Mouse (Mus musculus): ENCODE data around the gene Brd2. TPM values are rescaled to one million over a fixed set of nuclear protein-coding genes. Genes with fewer than 3 reads are reported as not detected.

The Brd2 gene
- polyA plus RNA-seq, 1 experiment from 2014 or later = 117 TPM

DNA sequence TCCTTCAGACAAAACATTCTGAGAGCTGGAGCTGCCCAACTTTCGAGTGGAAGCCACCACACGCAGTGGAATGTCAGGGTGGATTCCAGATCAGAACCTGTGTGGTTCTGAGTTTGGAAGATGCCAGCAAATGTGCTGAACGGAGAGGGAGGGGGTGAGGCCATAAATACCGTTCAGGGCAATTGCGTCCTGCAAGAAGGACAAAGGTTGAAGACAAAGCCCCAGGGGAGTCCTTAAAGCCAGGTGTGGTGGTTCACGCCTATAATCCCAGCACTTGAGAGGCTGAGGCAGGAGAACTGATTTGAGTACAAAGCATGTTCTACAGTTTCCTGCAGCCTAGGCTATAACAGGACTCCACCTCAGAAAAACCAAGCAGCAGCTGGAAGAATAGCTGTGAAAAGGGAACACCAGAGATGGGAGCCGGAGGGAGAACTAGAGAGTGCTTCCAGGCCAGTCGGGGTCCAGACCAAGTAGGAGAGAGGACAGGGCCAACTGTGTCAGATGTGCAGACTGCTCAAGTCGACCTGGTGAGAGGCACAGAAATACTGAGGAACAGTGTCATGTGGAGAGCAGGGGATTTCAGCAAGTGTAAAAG is 4.5 kb upstream of the Brd2 start:
- Histone ChIP-seq H3K4me3 (ENCODE audit: low read length) (no peak overlapping the region), H3K4me1 (ENCODE audit: insufficient read depth, low read length) (peaks cover 47% of the 10 kb centered on the region), H3K27me3 (ENCODE audit: insufficient read depth, low read length) (no peaks in the 10 kb centered on the region), H3K9ac (replicated peaks; ENCODE audit: low read length) (0 out of 2 replicates have a peak overlapping the region, but pooled peaks have one; percentile 3), H3K36me3 (ENCODE audit: insufficient read depth, low read length) (no peaks in the 10 kb centered on the region), H3K27ac (ENCODE audit: low read length) (peak overlapping the region; percentile 20; the same call in 1 of the 2 replicates), H3K9me3 (ENCODE audit: low read length) (no peaks in the 10 kb centered on the region), H3K4me2 (replicated peaks; ENCODE audit: low read depth, low read length) (no peak overlapping the region)
- 40% methylated on average over 9 of the region's 9 CpGs for WGBS
- no peak for ATAC-seq (ENCODE audit: low FRiP score, low TSS enrichment)

DNA sequence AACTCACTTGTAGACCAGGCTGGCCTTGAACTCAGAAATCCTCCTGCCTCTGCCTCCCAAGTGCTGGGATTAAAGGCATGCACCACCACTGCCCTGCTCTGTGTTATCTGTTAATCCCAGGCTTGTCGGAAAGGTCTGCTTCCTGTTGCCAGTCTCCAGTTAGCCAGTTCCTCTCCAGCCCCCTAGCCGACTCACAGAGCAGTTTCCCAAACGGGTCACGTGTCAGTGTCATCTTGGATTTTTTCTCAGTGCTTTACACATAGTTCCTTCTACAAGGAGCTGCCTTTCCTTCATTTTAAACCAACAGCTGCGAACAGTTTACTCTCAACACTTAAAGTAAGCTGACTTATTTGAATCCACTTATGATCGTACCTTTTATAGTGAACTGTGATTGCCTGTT is 2.2 kb upstream of the Brd2 start:
- Histone ChIP-seq H3K4me1 (ENCODE audit: insufficient read depth, low read length) (peaks cover 47% of the 10 kb centered on the region), H3K27me3 (ENCODE audit: insufficient read depth, low read length) (no peaks in the 10 kb centered on the region), H3K9ac (replicated peaks; ENCODE audit: low read length) (no peak overlapping the region), H3K27ac (ENCODE audit: low read length) (no peak overlapping the region), H3K36me3 (ENCODE audit: insufficient read depth, low read length) (no peaks in the 10 kb centered on the region), H3K9me3 (ENCODE audit: low read length) (no peaks in the 10 kb centered on the region), H3K4me2 (replicated peaks; ENCODE audit: low read depth, low read length) (peak overlapping the region; percentile 3; the same call in 1 of the 2 replicates), H3K4me3 (ENCODE audit: low read length) (no peak overlapping the region)
- no peak for ATAC-seq (ENCODE audit: low FRiP score, low TSS enrichment)
- 74% methylated on average over 6 of the region's 6 CpGs for WGBS

DNA sequence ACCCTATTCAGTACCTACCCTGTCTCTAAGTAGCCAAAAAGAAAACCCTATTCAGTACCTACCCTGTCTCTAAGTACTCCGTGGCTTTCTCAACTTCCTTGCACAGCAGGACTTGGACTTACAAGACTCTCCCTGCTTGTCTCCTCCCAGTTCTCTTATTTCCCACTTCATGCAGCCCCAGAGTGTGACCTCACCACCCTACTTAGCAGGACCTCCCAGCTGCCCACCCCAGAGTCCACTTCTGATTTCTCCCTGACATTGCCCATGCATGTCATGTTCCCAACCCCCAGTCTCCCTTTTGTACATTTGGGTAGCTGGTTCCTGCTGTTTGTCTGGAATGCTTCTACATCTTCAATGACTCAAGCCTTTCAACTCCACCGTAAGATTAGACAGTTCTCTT is 1.1 kb upstream of the Brd2 start:
- peaks cover 36% of the 10 kb centered on the region for H3K4me1 ChIP-seq (ENCODE audit: insufficient read depth, low read length)
- peak overlapping the region; percentile 66 for H3K4me2 ChIP-seq (replicated peaks; ENCODE audit: low read depth, low read length)
- H3K27me3 ChIP-seq (ENCODE audit: insufficient read depth, low read length) = no peaks in the 10 kb centered on the region
- H3K9me3 ChIP-seq (ENCODE audit: low read length) = no peaks in the 10 kb centered on the region
- 2% methylated on average over 2 of the region's 2 CpGs for WGBS
- H3K27ac ChIP-seq (ENCODE audit: low read length) = peak overlapping the region; percentile 100
- ATAC-seq (ENCODE audit: low FRiP score, low TSS enrichment) = no peak
- H3K36me3 ChIP-seq (ENCODE audit: insufficient read depth, low read length) = peaks cover 6% of the 10 kb centered on the region
- peak overlapping the region; percentile 99 for H3K9ac ChIP-seq (replicated peaks; ENCODE audit: low read length)
- peak overlapping the region; percentile 100 for H3K4me3 ChIP-seq (ENCODE audit: low read length)

DNA sequence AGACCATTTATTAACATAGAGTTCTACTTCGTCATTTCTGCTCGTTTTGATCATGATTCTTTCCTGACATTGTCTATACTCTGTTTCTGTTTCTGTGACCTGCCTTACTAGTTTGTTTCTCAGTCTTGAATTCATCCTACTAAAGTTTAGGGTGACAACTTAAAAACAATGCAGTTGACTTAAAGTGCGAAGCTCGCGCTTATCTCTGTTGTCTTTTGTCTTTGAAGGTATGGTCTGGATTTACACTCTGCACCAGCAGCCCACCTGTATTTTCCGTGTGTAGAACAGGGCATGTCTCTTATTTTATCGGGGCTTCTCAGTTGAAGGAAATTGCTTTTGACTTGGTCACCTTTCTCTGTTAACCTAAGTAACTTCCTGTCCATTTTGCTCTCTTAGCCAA is 677 bp upstream of the Brd2 start:
- Histone ChIP-seq H3K4me2 (replicated peaks; ENCODE audit: low read depth, low read length) (peak overlapping the region; percentile 66), H3K27ac (ENCODE audit: low read length) (peak overlapping the region; percentile 100), H3K4me1 (ENCODE audit: insufficient read depth, low read length) (peaks cover 32% of the 10 kb centered on the region), H3K27me3 (ENCODE audit: insufficient read depth, low read length) (no peaks in the 10 kb centered on the region), H3K9me3 (ENCODE audit: low read length) (no peaks in the 10 kb centered on the region), H3K36me3 (ENCODE audit: insufficient read depth, low read length) (peaks cover 10% of the 10 kb centered on the region), H3K9ac (replicated peaks; ENCODE audit: low read length) (peak overlapping the region; percentile 99), H3K4me3 (ENCODE audit: low read length) (peak overlapping the region; percentile 100)
- no peak for ATAC-seq (ENCODE audit: low FRiP score, low TSS enrichment)
- 2% methylated on average over 7 of the region's 7 CpGs for WGBS

DNA sequence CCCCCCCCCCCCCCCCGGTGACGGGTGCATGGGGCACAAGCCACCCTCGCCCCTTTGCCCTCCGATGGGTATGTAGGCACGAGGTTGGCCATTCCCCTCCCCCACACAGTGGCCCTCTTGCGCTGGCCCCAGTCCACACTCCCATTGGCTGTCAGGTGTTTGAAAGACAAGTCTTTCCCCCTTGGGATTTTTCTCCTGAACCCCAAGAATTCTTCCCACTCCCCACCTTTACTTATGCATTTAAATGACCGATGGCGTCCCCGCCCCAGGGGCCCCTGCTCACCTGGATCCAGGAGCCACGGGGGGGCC is 601 bp downstream of the Brd2 start:
- WGBS = 0% methylated on average over 8 of the region's 10 CpGs
- no peaks in the 10 kb centered on the region for H3K9me3 ChIP-seq (ENCODE audit: low read length)
- peak overlapping the region; percentile 66 for H3K4me2 ChIP-seq (replicated peaks; ENCODE audit: low read depth, low read length)
- H3K27me3 ChIP-seq (ENCODE audit: insufficient read depth, low read length) = no peaks in the 10 kb centered on the region
- peak overlapping the region; percentile 100 for H3K27ac ChIP-seq (ENCODE audit: low read length)
- peak overlapping the region; percentile 99 for H3K9ac ChIP-seq (replicated peaks; ENCODE audit: low read length)
- ATAC-seq (ENCODE audit: low FRiP score, low TSS enrichment) = no peak
- H3K4me1 ChIP-seq (ENCODE audit: insufficient read depth, low read length) = peaks cover 23% of the 10 kb centered on the region
- peak overlapping the region; percentile 100 for H3K4me3 ChIP-seq (ENCODE audit: low read length)
- peaks cover 19% of the 10 kb centered on the region for H3K36me3 ChIP-seq (ENCODE audit: insufficient read depth, low read length)

DNA sequence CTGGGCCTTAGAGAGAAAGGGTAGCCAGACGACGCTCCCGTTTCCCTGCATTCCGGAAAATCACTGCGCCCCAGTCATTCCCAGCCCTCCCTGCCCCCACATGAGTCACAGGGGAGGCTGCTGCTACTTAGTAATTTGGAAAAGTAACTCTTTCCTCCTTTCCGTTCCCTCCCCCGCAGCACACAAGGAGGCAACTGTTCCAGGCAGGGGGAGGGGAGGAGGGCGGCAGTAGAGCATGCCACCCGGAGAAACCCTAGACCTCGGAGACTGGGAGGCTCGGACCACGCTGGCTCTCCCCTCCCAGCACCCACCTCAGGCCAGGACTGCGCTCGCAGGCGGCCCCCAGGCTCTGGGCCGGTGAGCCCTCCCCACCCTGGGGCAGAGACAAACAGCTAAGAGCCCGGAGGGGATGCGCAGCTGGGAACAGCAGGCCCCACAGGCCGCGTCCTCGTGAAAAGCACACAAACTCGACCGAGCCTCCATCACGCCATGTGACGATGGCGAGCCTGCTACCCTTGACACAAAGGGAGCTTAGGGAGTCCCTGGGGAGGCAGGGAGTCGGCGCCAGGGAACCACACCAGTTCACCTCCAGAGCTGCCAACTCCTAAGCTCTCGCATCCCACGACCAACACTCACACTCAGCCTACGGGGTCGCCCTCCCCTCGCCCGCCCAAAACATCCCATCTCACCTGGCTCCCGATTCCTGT is 1.1 kb downstream of the Brd2 start:
- peak; percentile 75 for ATAC-seq (ENCODE audit: low FRiP score, low TSS enrichment)
- peaks cover 28% of the 10 kb centered on the region for H3K4me1 ChIP-seq (ENCODE audit: insufficient read depth, low read length)
- peak overlapping the region; percentile 99 for H3K9ac ChIP-seq (replicated peaks; ENCODE audit: low read length)
- no peaks in the 10 kb centered on the region for H3K9me3 ChIP-seq (ENCODE audit: low read length)
- peak overlapping the region; percentile 100 for H3K4me3 ChIP-seq (ENCODE audit: low read length)
- peaks cover 24% of the 10 kb centered on the region for H3K36me3 ChIP-seq (ENCODE audit: insufficient read depth, low read length)
- no peaks in the 10 kb centered on the region for H3K27me3 ChIP-seq (ENCODE audit: insufficient read depth, low read length)
- H3K4me2 ChIP-seq (replicated peaks; ENCODE audit: low read depth, low read length) = peak overlapping the region; percentile 66
- H3K27ac ChIP-seq (ENCODE audit: low read length) = peak overlapping the region; percentile 100
- WGBS = under 1% methylated on average over 33 of the region's 35 CpGs

DNA sequence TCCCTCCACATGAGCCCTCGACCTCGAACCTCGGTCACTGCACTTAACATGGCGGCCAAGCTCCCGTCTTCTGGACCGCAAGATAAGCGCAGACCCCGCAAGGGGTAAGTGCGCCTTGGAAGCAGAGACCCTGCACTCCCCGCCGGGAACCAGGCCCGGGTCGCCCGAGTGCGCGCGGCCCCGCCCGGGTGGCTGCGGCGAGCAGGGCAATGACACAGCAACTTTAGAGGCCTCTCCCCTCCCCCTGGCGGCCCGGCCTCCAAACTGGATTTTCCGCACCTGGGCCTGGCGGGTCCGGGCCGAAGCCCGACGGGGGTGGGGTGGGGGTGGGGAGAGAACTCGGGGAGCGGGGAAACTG is 1.6 kb downstream of the Brd2 start:
- Histone ChIP-seq H3K4me2 (replicated peaks; ENCODE audit: low read depth, low read length) (peak overlapping the region; percentile 66), H3K4me1 (ENCODE audit: insufficient read depth, low read length) (peaks cover 31% of the 10 kb centered on the region), H3K27me3 (ENCODE audit: insufficient read depth, low read length) (no peaks in the 10 kb centered on the region), H3K36me3 (ENCODE audit: insufficient read depth, low read length) (peaks cover 28% of the 10 kb centered on the region), H3K4me3 (ENCODE audit: low read length) (peak overlapping the region; percentile 100), H3K27ac (ENCODE audit: low read length) (peak overlapping the region; percentile 100), H3K9ac (replicated peaks; ENCODE audit: low read length) (peak overlapping the region; percentile 99), H3K9me3 (ENCODE audit: low read length) (no peaks in the 10 kb centered on the region)
- ATAC-seq (ENCODE audit: low FRiP score, low TSS enrichment) = peak; percentile 36
- under 1% methylated on average over 31 of the region's 31 CpGs for WGBS

DNA sequence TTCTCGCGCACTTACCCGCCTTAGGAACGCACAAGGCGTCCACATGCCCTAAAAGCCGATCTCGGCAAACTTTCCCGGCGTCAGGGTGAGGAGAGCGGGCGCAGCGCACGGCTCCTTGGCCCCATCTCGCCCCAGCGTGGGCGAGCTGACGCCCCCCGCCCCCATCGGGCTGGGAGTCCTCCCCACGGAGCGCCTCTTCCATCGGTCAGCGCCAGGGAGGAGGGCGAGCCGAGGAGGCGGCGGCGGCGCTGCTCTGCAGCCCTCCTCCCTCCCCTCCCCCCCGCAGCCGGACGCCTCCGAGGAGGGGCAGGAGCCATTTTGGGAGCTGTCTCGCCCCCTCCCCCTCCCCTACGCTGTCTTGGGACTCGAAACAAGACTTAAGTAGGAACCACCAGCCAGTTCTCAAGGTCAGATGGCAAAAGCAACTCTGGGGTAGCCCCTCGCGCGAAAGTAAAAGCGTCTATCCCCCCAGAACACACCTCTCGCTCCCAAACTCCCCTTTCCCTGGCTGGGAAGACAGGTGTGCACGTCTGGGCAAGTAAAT is 2.2 kb downstream of the Brd2 start:
- under 1% methylated on average over 29 of the region's 42 CpGs for WGBS
- H3K36me3 ChIP-seq (ENCODE audit: insufficient read depth, low read length) = peaks cover 33% of the 10 kb centered on the region

DNA sequence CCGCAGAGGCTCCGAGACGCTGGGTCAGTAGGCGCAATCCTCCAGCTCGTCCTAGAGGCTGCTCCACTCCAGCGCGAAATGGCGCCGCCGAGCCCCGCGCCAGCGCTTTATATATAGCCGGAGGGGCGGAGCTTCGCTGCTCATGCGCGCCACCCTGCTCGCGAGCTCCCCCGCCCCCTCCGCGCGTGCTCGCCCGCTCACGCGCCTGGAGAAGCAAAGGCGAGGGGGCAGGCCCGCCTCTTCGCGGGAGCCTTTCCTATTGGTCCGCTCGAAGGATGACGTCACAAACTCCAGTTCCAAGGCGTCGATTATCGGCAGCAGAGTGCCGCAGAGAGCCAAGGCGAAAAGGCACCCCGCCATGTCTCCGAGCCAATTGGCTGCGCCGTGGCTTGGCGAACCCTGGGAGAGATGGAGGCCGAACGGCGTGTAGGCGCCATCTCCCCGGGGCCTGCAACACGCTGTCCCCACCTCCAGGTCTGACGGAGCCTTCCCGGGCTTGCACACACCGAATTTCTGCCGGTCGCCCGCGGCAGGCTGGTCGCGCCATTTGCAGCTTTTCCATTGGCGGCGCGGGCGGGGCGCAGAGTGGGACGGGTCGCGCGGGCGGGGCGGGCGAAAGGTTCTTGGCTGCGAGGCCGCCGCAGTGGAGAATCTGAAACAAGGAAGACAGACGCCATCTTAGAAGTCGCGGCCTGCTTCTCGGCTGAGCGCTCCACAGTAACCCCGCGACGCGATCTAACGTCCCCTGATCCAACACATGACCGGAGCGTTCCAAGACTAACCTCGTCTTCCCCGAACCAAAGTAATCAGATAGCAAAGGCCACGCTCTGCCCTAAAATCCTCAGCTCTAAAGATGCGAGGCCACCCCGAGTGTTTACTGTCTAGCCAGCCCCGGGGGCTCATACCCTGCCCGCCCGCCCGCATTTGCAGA is 2.9 kb downstream of the Brd2 start, which contains the start of gene H2-DMa:
Gene H2-DMa, plus strand, starts transcription at position 293 of the 931 bp plus-strand sequence.
- WGBS = under 1% methylated on average over 96 of the region's 96 CpGs
- ATAC-seq (ENCODE audit: low FRiP score, low TSS enrichment) = peak; percentile 74
- no peaks in the 10 kb centered on the region for H3K27me3 ChIP-seq (ENCODE audit: insufficient read depth, low read length)

More for the DNA sequence above, 2.2 kb downstream of the Brd2 start:
- Histone ChIP-seq H3K4me2 (replicated peaks; ENCODE audit: low read depth, low read length) (peak overlapping the region; percentile 66), H3K27me3 (ENCODE audit: insufficient read depth, low read length) (no peaks in the 10 kb centered on the region), H3K27ac (ENCODE audit: low read length) (peak overlapping the region; percentile 100), H3K4me3 (ENCODE audit: low read length) (peak overlapping the region; percentile 100), H3K4me1 (ENCODE audit: insufficient read depth, low read length) (peaks cover 37% of the 10 kb centered on the region), H3K9me3 (ENCODE audit: low read length) (no peaks in the 10 kb centered on the region), H3K9ac (replicated peaks; ENCODE audit: low read length) (peak overlapping the region; percentile 99)
- ATAC-seq (ENCODE audit: low FRiP score, low TSS enrichment) = peak; percentile 16

More for the DNA sequence above, 2.9 kb downstream of the Brd2 start, which contains the start of gene H2-DMa:
- Histone ChIP-seq H3K9me3 (ENCODE audit: low read length) (no peaks in the 10 kb centered on the region), H3K27ac (ENCODE audit: low read length) (peak within 1 kb of the TSS; percentile 100), H3K4me1 (ENCODE audit: insufficient read depth, low read length) (peaks cover 38% of the 10 kb centered on the region), H3K4me3 (ENCODE audit: low read length) (peak within 1 kb of the TSS; percentile 100), H3K36me3 (ENCODE audit: insufficient read depth, low read length) (peaks cover 41% of the 10 kb centered on the region), H3K4me2 (replicated peaks; ENCODE audit: low read depth, low read length) (peak within 1 kb of the TSS; percentile 99), H3K9ac (replicated peaks; ENCODE audit: low read length) (peak within 1 kb of the TSS; percentile 99)
